Mouse (Mus musculus) 3T3-L1 (cell line): ENCODE measurements around the gene Clstn1.

Source experiments
- DNase-seq: peaks from one replicate; pipeline ENCODE4 v3.0.0-alpha.2; 2015; ENCODE audit warnings: low read depth, low spot score

The Clstn1 gene

GRCm38 (mm10) chr4:149675378-149676261, 89.4 kb downstream of the Clstn1 start:
- DNase-seq: peak; percentile 80

- no peak for DNase-seq
Measured at GRCm38 (mm10) chr4:149678006-149678405, 91.7 kb downstream of the Clstn1 start.

- peak; percentile 5 for DNase-seq
Measured at GRCm38 (mm10) chr4:149679056-149679770, 92.9 kb downstream of the Clstn1 start.

DNA sequence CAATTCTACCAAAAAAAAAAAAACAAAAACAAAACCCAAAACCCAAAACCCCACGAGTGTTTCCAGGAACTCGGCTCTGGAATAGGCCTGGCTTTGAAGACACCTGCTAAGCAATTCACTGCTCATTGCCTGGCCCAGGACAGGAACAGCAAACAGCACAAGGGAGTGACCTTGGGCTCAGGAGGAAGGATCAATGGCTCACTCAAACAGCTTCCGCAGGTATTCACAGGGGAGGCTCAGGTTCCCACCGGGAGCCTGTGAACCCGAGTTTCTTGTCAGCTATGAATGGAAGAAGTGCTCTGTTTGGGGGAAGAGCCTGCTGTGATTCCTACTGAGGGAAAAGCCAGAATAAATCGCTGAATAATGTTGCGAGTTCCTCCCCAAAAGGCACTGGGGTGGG, 97.6 kb downstream of the Clstn1 start:
- DNase-seq: no peak

DNA sequence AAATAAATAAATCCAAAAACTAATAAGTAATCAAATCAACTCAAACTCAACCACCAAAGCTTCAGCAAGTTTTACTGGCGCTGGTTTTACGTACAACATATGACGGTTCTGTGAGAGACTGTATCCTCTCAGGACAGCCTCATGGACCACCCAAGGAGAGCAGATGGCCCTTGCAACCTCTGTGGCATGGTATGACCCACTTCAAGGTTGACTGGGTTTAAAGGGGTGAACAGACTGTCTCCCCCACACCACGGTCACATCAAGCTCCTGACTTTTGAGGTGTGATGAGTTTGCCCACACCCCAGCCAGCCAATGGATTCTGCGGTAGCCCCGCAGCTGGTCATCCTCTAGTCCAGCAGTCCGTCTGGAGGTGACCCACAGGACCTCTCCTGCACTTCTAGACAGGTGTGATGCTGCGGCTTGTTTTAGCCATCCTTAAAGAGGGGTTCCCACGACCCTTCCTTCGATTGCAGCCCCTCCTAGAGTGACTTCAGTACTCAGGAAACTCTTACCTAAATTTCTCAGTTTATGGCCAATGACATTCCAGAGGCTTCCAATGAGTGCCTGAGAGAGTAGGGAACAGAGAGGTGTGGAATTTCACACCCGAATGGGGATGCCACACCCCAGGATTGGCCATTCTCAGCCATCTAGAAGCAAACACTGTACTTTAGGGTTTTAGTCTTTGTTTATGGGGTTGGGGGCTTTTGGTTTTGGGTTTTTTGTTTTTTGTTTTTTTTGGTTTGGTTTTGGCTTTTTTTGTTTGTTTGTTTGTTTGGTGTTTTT, 98.8 kb downstream of the Clstn1 start:
- DNase-seq: no peak

- no peak for DNase-seq
Measured at GRCm38 (mm10) chr4:149688861-149689260, 102.6 kb downstream of the Clstn1 start.

DNA sequence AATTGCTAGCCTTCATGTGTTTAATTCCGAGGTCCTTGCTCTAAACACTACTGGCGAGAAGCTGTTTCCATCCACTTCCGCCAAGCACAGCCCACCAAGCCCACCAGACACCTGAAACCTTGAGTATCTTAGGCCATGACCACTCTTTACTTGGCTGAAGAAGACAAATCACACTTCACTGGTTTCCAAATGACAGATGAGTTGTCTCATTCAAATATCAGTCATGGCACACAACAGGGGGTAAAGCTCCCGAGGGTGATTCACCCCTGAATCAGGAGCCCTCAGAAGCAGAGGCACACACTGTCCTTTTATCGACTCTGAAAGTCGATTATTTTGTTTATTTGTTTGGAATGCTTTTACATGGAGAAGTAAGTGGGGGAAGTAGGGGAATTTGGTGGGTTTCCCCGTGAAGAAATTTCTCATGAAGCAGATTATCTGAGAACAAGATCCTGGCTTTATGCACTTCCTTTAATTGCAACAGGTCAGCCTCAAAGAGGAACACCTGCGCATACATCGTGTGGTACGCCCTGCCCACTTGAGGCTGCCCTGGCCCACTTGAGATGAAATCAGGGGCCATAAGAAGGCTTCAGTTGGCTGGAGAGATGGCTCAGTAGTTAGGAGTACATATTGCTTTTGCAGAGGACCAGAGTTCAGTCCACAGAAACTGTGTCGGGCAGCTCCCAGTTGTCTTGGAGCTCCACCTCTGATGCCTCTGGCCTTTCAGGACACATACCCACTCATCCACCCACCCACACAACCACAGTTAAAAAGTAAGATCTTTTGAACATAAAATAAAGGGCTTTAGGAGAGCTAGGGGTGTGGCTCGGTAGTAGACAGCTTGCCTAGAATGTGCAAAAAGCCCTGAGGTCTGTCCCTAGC, 103.8 kb downstream of the Clstn1 start:
- no peak for DNase-seq

GRCm38 (mm10) chr4:149690828-149691280, 104.6 kb downstream of the Clstn1 start:
- no peak for DNase-seq

DNA sequence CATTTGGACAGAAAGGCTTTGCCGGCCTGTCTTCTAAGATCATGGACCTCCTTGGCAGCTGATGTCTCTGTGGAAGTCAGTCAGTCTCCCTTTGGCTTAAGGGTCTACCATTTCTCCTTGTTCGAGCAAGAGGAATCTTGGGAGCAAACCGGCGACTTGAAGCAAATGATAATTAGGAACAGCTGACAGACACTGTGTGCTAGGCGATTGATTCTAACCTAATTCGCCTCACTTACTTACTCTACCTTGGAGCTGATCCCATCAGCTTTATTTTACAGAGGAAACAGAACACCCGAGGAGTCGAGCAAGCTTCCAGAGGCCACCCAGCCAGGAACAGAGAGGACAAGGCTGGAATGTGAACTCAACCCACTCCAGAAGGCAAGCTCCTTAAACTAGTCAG, 105.1 kb downstream of the Clstn1 start:
- DNase-seq: no peak

GRCm38 (mm10) chr4:149696189-149696971, 110.1 kb downstream of the Clstn1 start:
- no peak for DNase-seq

DNA sequence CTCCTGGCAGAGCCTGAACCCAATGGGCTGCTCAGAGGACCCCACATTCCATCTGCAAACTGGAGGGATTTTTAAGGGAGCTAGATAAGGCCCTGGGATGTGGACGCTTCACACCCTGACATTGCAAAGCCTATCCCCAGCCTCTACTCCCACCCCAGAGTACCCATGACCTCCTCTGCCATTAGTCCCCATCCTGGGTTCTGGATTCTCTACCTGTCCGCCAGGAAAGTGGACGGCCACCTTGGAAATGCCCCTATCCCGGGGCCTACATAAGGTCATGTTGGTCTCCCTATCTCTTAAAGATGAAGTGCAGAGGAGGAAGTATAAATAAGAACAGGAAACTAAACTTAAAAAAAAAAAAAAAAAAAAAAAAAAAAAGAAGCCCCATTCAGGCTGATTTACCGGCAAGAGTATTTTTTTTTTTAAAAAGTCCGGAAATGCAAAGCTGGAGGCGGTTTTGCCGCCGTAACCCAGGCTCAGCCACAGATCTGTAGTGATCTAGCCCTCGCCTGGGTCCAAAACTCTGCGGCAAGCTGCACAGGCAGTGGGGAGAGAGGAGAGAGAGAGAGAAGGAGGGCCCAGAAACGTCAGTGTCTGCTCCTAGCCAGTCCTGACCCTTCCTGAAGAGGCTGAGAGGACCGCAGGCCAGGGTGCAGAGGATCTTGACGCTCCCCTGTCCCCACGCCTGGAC, 111.4 kb downstream of the Clstn1 start:
- DNase-seq: no peak

GRCm38 (mm10) chr4:149698197-149698821, 112.0 kb downstream of the Clstn1 start:
- DNase-seq: no peak
